Mouse (Mus musculus) liver, embryonic 12.5 days (tissue): ENCODE measurements around the gene Haspin. TPM values are rescaled to one million over a fixed set of nuclear protein-coding genes. Genes with fewer than 3 reads are reported as not detected.

Source experiments
- ATAC-seq: fragments of 200-750 bp; cut with Nextera tagmentation; 2 replicates; pipeline ENCODE4 v1.8.0; 2017; ENCODE audit warnings: moderate number of reproducible peaks, mild to moderate bottlenecking, moderate library complexity
- H3K27ac ChIP-seq: fragments of 300-500 bp; sonication (generic); 2 replicates; pipeline ENCODE4 v1.5.1; 2016; ENCODE audit warnings: mild to moderate bottlenecking
- H3K27me3 ChIP-seq: fragments of 300-500 bp; sonication (generic); replicated peaks from 2 replicates; pipeline ENCODE4 v1.6.1; 2016; ENCODE audit warnings: mild to moderate bottlenecking, moderate library complexity
- H3K36me3 ChIP-seq: fragments of 300-500 bp; sonication (generic); 2 replicates; pipeline ENCODE4 v1.6.1; 2016; ENCODE audit warnings: mild to moderate bottlenecking, moderate library complexity
- H3K4me1 ChIP-seq: fragments of 300-500 bp; sonication (generic); 2 replicates; pipeline ENCODE4 v1.6.1; 2016
- H3K4me2 ChIP-seq: fragments of 300-500 bp; sonication (generic); 2 replicates; pipeline ENCODE4 v1.6.1; 2016; ENCODE audit warnings: mild to moderate bottlenecking, moderate library complexity
- H3K4me3 ChIP-seq: fragments of 300-500 bp; sonication (generic); 2 replicates; pipeline ENCODE4 v1.5.1; 2016; ENCODE audit warnings: mild to moderate bottlenecking, moderate library complexity
- H3K9ac ChIP-seq: fragments of 300-500 bp; sonication (generic); 2 replicates; pipeline ENCODE4 v1.6.1; 2016; ENCODE audit warnings: mild to moderate bottlenecking, moderate library complexity
- H3K9me3 ChIP-seq: fragments of 300-500 bp; sonication (generic); replicated peaks from 2 replicates; pipeline ENCODE4 v1.6.1; 2016; ENCODE audit warnings: mild to moderate bottlenecking, moderate library complexity
- WGBS: fragments of 180-500 bp; shearing (Covaris S2); methylation state at CpG from one replicate; pipeline ENCODE4 v1.1.7; 2016; ENCODE audit not compliant: insufficient replicate concordance; 5-methylcytosine and 5-hydroxymethylcytosine counted together
- polyA plus RNA-seq: library from polyadenylated mRNA; unstranded; fragments of >200 nt; fragmentation: Nextera tagmentation; extraction: Ambion mirVana; gene quantifications from 2 replicates; pipeline ENCODE4 v1.2.1, GENCODE M21; 2016

Gene Haspin
- polyA plus RNA-seq, 1 experiment from 2014 or later, result 18.5 TPM

GRCm38 (mm10) chr11:73168071-73168470 lies 30.0 kb upstream of the Haspin start:
- Histone ChIP-seq H3K9me3 (no peaks in the 10 kb centered on the region), H3K27me3 (no peaks in the 10 kb centered on the region), H3K36me3 (peaks cover 34% of the 10 kb centered on the region), H3K4me3 (no peak overlapping the region), H3K4me2 (no peak overlapping the region), H3K4me1 (peaks cover 37% of the 10 kb centered on the region), H3K9ac (no peak overlapping the region), H3K27ac (no peak overlapping the region)
- 83% methylated on average over 8 of the region's 8 CpGs for WGBS
- no peak for ATAC-seq

- peaks cover 44% of the 10 kb centered on the region for H3K27me3 ChIP-seq
- no peaks in the 10 kb centered on the region for H3K9me3 ChIP-seq
- peaks cover 22% of the 10 kb centered on the region; the same call in 1 of the 2 replicates for H3K4me1 ChIP-seq
- 19% methylated on average over 5 of the region's 5 CpGs for WGBS
- H3K4me2 ChIP-seq, result no peak overlapping the region
- H3K36me3 ChIP-seq, result no peaks in the 10 kb centered on the region
- no peak for ATAC-seq
- no peak overlapping the region for H3K4me3 ChIP-seq
- H3K27ac ChIP-seq, result no peak overlapping the region
- H3K9ac ChIP-seq, result no peak overlapping the region
Measured at GRCm38 (mm10) chr11:73162284-73162683, 24.2 kb upstream of the Haspin start.

DNA sequence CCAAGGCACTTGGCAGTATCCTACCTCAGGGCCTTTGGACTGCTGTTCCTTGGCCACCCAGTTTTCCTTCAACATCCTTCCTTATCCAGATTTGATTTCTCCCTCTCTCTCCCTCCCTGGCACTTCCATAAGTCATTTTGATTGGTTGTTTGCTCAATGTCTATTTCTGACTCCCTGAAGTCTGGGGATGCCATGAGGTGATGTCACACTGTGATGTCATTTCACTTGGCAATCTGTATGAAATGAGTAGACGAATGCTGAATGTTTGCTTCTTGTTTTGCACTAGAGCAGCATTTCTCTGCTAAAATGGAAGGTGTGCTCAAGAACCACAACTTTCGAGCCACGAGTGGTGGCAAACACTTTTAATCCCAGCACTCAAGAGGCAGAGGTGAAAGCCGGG lies 23.5 kb upstream of the Haspin start:
- no peaks in the 10 kb centered on the region for H3K36me3 ChIP-seq
- H3K9ac ChIP-seq, result no peak overlapping the region
- no peak overlapping the region for H3K27ac ChIP-seq
- peaks cover 22% of the 10 kb centered on the region; the same call in 1 of the 2 replicates for H3K4me1 ChIP-seq
- H3K4me2 ChIP-seq, result no peak overlapping the region
- no peak for ATAC-seq
- 67% methylated on average over 4 of the region's 4 CpGs for WGBS
- no peak overlapping the region for H3K4me3 ChIP-seq
- H3K27me3 ChIP-seq, result peaks cover 51% of the 10 kb centered on the region
- H3K9me3 ChIP-seq, result no peaks in the 10 kb centered on the region

DNA sequence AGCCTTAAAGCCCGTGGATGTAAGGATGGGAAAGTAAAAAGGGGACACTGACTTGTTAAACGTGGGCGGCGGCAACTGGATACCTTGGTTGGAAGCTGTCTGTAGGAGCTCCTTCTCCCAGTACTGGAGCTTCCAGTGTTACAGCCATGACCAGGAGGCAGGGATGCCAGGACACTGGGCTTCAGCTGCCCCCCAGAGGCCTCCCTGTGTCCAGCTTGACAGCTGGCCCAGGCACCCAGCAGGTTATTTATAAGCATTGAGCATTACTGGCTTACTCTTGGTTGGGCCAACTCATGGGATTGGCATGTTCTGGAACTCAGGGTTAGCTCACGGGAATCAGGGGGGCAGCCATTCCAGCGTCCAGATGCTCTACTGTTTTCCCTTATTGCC lies 22.7 kb upstream of the Haspin start:
- Histone ChIP-seq H3K9me3 (no peaks in the 10 kb centered on the region), H3K4me1 (peaks cover 15% of the 10 kb centered on the region; the same call in 1 of the 2 replicates), H3K9ac (peak overlapping the region; percentile 25; the same call in 1 of the 2 replicates), H3K4me3 (peak overlapping the region; percentile 42), H3K4me2 (peak overlapping the region; percentile 62), H3K36me3 (no peaks in the 10 kb centered on the region), H3K27ac (no peak overlapping the region), H3K27me3 (peaks cover 58% of the 10 kb centered on the region)
- 31% methylated on average over 6 of the region's 6 CpGs for WGBS
- ATAC-seq, result no peak

DNA sequence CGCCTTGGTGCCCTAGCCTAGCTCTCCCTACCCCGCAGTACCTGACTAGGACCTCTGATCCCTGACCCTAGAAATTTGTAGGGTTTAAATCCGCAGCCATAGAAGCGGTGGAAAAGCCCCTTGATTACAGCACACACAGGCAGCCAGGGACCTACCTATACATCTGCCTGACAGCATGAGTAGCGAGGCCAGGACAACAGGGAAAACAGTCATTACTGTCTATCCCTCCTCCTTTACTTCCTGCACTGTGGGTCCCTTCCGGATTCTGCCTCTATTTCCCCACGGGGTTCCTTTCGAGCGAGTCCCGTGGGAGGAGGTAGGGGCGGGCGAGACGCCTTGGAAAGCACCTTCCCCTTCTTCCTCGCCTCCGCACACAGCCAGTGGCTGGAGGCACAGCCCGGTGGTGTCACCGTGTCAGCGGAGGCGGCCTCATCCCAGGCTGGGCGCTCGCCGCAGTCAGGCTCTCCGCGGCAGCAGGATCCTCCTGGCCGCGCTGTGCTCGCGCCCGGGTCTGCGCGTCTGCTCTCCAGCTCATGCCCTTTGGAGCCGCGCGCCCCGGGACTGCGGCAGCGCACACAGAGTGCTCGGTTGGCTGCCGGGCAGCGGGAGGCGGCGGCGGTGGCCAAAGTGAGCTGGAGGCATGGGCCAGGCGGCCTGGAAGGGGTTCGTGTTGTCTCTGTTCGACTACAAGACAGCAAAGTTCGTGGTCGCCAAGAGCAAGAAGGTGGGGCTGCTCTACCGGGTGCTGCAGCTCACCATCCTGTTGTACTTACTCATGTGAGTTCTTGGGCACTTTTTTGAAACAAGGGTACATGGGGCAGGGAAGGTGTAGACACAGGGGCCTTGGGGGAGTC lies 22.1 kb upstream of the Haspin start, which contains the start of gene P2rx5:
P2rx5 (plus strand) TSS at position 465 of the 854 bp plus-strand sequence.
- Histone ChIP-seq H3K9ac (peak within 1 kb of the TSS; percentile 25; the same call in 1 of the 2 replicates), H3K4me1 (peaks cover 10% of the 10 kb centered on the region; the same call in 1 of the 2 replicates), H3K4me3 (peak within 1 kb of the TSS; percentile 42), H3K9me3 (no peaks in the 10 kb centered on the region), H3K27me3 (peaks cover 64% of the 10 kb centered on the region), H3K4me2 (peak within 1 kb of the TSS; percentile 62), H3K36me3 (no peaks in the 10 kb centered on the region), H3K27ac (no peak within 1 kb of the TSS)
- ATAC-seq, result 0 out of 2 replicates have a peak, but pooled peaks have one; percentile 25
- 3% methylated on average over 49 of the region's 49 CpGs for WGBS

GRCm38 (mm10) chr11:73155071-73155470 lies 17.0 kb upstream of the Haspin start:
- WGBS, result 67% methylated on average over 6 of the region's 6 CpGs
- Histone ChIP-seq H3K36me3 (no peaks in the 10 kb centered on the region), H3K27ac (no peak overlapping the region), H3K4me3 (no peak overlapping the region), H3K9ac (no peak overlapping the region), H3K9me3 (no peaks in the 10 kb centered on the region), H3K4me1 (no peaks in the 10 kb centered on the region), H3K27me3 (peaks cover 53% of the 10 kb centered on the region), H3K4me2 (no peak overlapping the region)
- ATAC-seq, result no peak

DNA sequence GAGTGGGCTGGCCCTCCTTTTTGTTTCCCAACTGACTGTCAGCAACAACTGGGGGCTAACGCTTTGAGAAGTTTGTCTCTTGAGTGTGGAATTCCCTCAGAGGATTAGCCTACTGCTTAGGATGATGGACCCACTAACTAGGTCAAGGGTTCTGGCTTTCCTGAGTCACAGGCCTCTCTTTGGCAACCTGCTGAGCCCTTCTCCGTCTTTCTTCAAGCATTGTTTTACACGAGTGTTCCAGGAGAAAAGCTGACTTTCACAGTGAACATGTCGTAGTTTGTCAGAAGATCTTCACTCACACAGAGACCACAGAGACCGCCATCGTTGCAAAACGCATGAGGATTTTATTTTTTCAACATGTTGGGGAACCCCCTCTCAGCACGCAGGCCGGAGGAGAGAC lies 10.1 kb upstream of the Haspin start:
- 74% methylated on average over 9 of the region's 9 CpGs for WGBS
- Histone ChIP-seq H3K9ac (no peak overlapping the region), H3K36me3 (no peaks in the 10 kb centered on the region), H3K4me3 (no peak overlapping the region), H3K9me3 (no peaks in the 10 kb centered on the region), H3K4me1 (no peaks in the 10 kb centered on the region), H3K4me2 (no peak overlapping the region), H3K27me3 (no peaks in the 10 kb centered on the region), H3K27ac (no peak overlapping the region)
- ATAC-seq, result no peak

GRCm38 (mm10) chr11:73146975-73147365 lies 8.9 kb upstream of the Haspin start:
- no peaks in the 10 kb centered on the region for H3K9me3 ChIP-seq
- H3K27me3 ChIP-seq, result no peaks in the 10 kb centered on the region
- no peak overlapping the region for H3K4me2 ChIP-seq
- no peak overlapping the region for H3K4me3 ChIP-seq
- no peak overlapping the region for H3K9ac ChIP-seq
- 49% methylated on average over 7 of the region's 7 CpGs for WGBS
- H3K36me3 ChIP-seq, result no peaks in the 10 kb centered on the region
- H3K4me1 ChIP-seq, result no peaks in the 10 kb centered on the region
- no peak for ATAC-seq
- no peak overlapping the region for H3K27ac ChIP-seq

GRCm38 (mm10) chr11:73146026-73146974 lies 8.2 kb upstream of the Haspin start:
- Histone ChIP-seq H3K9ac (no peak overlapping the region), H3K27me3 (no peaks in the 10 kb centered on the region; the same call in 1 of the 2 replicates), H3K4me3 (no peak overlapping the region), H3K4me2 (no peak overlapping the region), H3K36me3 (no peaks in the 10 kb centered on the region), H3K27ac (no peak overlapping the region), H3K9me3 (no peaks in the 10 kb centered on the region), H3K4me1 (no peaks in the 10 kb centered on the region)
- 56% methylated on average over 11 of the region's 11 CpGs for WGBS
- ATAC-seq, result no peak

GRCm38 (mm10) chr11:73144261-73144681 lies 6.2 kb upstream of the Haspin start:
- Histone ChIP-seq H3K9me3 (no peaks in the 10 kb centered on the region), H3K9ac (no peak overlapping the region), H3K36me3 (no peaks in the 10 kb centered on the region), H3K4me3 (no peak overlapping the region), H3K27me3 (no peaks in the 10 kb centered on the region; the same call in 1 of the 2 replicates), H3K4me2 (no peak overlapping the region), H3K27ac (no peak overlapping the region), H3K4me1 (no peaks in the 10 kb centered on the region)
- 61% methylated on average over 1 of the region's 1 CpGs for WGBS
- no peak for ATAC-seq

GRCm38 (mm10) chr11:73137116-73137515 lies 978 bp downstream of the Haspin start:
- Histone ChIP-seq H3K4me1 (peaks cover 53% of the 10 kb centered on the region), H3K9me3 (no peaks in the 10 kb centered on the region), H3K4me3 (peak overlapping the region; percentile 98), H3K4me2 (peak overlapping the region; percentile 85), H3K27ac (peak overlapping the region; percentile 77), H3K9ac (peak overlapping the region; percentile 97), H3K36me3 (peaks cover 41% of the 10 kb centered on the region), H3K27me3 (no peaks in the 10 kb centered on the region; the same call in 1 of the 2 replicates)
- no peak; the same call in 1 of the 2 replicates for ATAC-seq
- WGBS, result 12% methylated on average over 11 of the region's 11 CpGs
